Mouse (Mus musculus) forebrain, embryonic 11.5 days (tissue): ENCODE data around the gene Sdf2. TPM values are rescaled to one million over a fixed set of nuclear protein-coding genes. Genes with fewer than 3 reads are reported as not detected.
"Not testable (repeated sequence)": the region's sequence is repeated elsewhere in the genome, so short reads cannot be mapped to it uniquely, and the experiment has no call there.

ENCODE experiments used
- ATAC-seq: fragments of 200-750 bp; cut with Nextera tagmentation; replicated peaks from 2 replicates; pipeline ENCODE4 v1.8.0; 2017; ENCODE audit warnings: moderate TSS enrichment; ENCODE audit not compliant: low FRiP score
- DNase-seq: peaks from one replicate; pipeline ENCODE4 v3.0.0-alpha.2; 2017; ENCODE audit warnings: low spot score
- H3K27ac ChIP-seq: fragments of 300-500 bp; sonication (generic); 2 replicates; pipeline ENCODE4 v1.5.1; 2014; ENCODE audit warnings: low read depth, low read length
- H3K27me3 ChIP-seq: fragments of 300-500 bp; sonication (generic); 2 replicates; pipeline ENCODE4 v1.6.1; 2014; ENCODE audit warnings: mild to moderate bottlenecking, low read length, mixed read lengths; ENCODE audit not compliant: control insufficient read depth, insufficient read depth
- H3K36me3 ChIP-seq: fragments of 300-500 bp; sonication (generic); 2 replicates; pipeline ENCODE4 v1.6.1; 2014; ENCODE audit warnings: mild to moderate bottlenecking, low read length, moderate library complexity, mixed read lengths; ENCODE audit not compliant: control insufficient read depth, insufficient read depth
- H3K4me1 ChIP-seq: fragments of 300-500 bp; sonication (generic); replicated peaks from 2 replicates; pipeline ENCODE4 v1.6.1; 2014; ENCODE audit warnings: low read length, mixed read lengths; ENCODE audit not compliant: control insufficient read depth, insufficient read depth
- H3K4me2 ChIP-seq: fragments of 300-500 bp; sonication (generic); 2 replicates; pipeline ENCODE4 v1.6.1; 2014; ENCODE audit warnings: low read depth, mild to moderate bottlenecking, low read length, moderate library complexity, mixed read lengths; ENCODE audit not compliant: severe bottlenecking
- H3K4me3 ChIP-seq: fragments of 300-500 bp; sonication (generic); 2 replicates; pipeline ENCODE4 v1.5.1; 2014; ENCODE audit warnings: low read depth, low read length
- H3K9ac ChIP-seq: fragments of 300-500 bp; sonication (generic); 2 replicates; pipeline ENCODE4 v1.6.1; 2014; ENCODE audit warnings: low read length
- H3K9me3 ChIP-seq: fragments of 300-500 bp; sonication (generic); 2 replicates; pipeline ENCODE4 v1.6.1; 2016; ENCODE audit warnings: low read length, mixed read lengths; ENCODE audit not compliant: control insufficient read depth
- WGBS: fragments of 180-500 bp; shearing (Covaris S2); extraction: QIAGEN DNeasy Blood & Tissue Kit; methylation state at CpG from one replicate; pipeline ENCODE4 v1.1.7; 2014; 5-methylcytosine and 5-hydroxymethylcytosine counted together
- polyA plus RNA-seq: library from polyadenylated mRNA; unstranded; fragments of >200 nt; fragmentation: Nextera tagmentation; extraction: Ambion mirVana; gene quantifications from 2 replicates; pipeline ENCODE4 v1.2.1, GENCODE M21; 2014

Sdf2 gene
- polyA plus RNA-seq, 1 experiment from 2014 or later, result 41.0 TPM

DNA sequence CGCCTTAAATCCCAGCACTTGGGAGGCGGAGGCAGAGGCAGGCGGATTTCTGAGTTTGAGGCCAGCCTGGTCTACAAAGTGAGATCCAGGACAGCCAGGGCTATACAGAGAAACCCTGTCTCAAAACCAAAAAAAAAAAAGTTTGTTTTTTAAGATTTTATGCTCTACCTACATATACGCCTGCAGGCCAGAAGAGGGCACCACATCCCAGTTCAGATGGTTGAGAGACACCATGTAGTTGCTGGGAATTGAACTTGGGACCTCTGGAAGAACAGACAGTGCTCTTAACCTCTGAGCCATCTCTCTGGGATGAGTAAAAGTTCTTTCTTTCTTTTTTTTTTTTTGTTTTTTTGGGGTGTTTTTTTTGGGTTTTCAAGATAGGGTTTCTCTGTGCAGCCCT, 30.6 kb downstream of the Sdf2 start:
- H3K36me3 ChIP-seq, result peaks cover 34% of the 10 kb centered on the region
- H3K27ac ChIP-seq, H3K9me3 ChIP-seq, ATAC-seq, H3K4me3 ChIP-seq, H3K27me3 ChIP-seq, DNase-seq, H3K4me1 ChIP-seq, H3K9ac ChIP-seq, H3K4me2 ChIP-seq: not testable (repeated sequence)
- 94% methylated on average over 4 of the region's 4 CpGs for WGBS

DNA sequence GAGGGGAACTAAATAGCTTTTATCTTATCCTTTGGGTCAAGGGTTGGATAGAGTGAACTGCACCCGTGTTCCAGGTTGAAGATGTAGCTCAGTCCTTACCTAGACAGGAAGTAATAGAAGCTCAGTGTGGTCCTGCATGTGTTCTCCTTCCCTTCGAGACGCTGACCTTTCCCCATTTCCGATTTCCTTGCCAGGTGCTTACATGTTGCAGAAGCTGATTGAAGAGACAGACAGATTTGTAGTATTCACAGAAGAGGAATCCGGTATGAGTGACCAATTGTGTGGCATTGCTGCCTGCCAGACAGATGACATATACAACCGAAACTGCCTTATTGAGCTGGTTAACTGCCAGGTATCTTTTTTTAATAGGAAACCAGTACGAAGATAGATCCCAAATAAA, 33.3 kb downstream of the Sdf2 start:
- H3K4me1 ChIP-seq, result no peaks in the 10 kb centered on the region
- H3K4me2 ChIP-seq, result no peak overlapping the region
- no peak overlapping the region for H3K27ac ChIP-seq
- H3K9me3 ChIP-seq, result no peaks in the 10 kb centered on the region
- 93% methylated on average over 7 of the region's 7 CpGs for WGBS
- H3K27me3 ChIP-seq, result no peaks in the 10 kb centered on the region
- H3K36me3 ChIP-seq, result peaks cover 18% of the 10 kb centered on the region
- no peak for ATAC-seq
- no peak overlapping the region for H3K9ac ChIP-seq
- no peak overlapping the region for H3K4me3 ChIP-seq
- no peak for DNase-seq

DNA sequence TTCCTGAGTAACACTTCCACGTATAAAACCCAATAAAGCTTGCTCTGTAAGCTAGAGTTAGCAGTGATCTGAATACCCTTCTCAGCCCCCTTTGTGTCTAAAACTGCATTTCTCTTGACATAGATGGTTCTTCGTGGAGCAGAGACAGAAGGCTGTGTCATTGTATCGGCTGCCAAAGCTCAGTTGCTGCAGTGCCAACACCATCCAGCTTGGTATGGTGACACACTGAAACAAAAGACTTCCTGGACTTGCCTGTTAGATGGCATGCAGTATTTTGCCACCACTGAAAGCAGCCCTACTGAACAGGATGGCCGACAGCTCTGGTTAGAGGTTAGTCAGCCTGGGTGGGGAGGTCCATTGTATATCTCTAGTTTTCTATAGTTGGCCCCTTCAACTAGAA, 34.0 kb downstream of the Sdf2 start:
- WGBS, result 93% methylated on average over 4 of the region's 4 CpGs
- H3K36me3 ChIP-seq, result peaks cover 21% of the 10 kb centered on the region
- no peaks in the 10 kb centered on the region for H3K4me1 ChIP-seq
- H3K9me3 ChIP-seq, result no peaks in the 10 kb centered on the region
- no peak overlapping the region for H3K4me3 ChIP-seq
- no peak overlapping the region for H3K9ac ChIP-seq
- H3K4me2 ChIP-seq, result no peak overlapping the region
- no peak overlapping the region for H3K27ac ChIP-seq
- DNase-seq, result no peak
- no peaks in the 10 kb centered on the region for H3K27me3 ChIP-seq
- no peak for ATAC-seq

DNA sequence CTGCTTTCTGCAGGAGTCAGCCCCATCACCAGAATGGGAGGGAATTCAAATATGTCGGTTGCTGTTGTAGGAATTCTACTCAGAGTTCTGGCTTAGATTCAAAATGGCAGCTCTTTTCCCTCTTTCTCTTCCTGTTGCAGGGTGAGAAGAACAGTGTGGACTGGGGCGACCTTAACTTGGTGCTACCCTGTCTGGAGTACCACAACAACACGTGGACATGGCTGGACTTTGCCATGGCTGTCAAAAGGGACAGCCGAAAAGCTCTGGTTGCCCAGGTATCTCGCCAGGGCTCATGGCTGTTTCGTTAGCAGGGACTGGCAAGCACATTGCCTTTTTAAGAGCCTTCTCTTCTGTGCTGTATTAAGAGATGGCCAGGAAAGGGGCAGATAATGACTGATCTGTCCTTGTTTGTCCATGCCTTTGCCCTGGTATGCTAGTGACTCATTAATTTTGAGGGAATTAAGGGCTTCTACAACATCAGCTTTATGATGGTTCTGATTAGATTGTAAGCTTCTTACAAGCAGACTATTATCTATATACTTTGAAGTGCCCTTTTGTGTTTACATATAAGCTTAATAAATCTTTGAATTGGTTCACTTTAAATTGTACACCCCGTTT, 43.7 kb downstream of the Sdf2 start:
- Histone ChIP-seq H3K4me2 (no peak overlapping the region), H3K27me3 (no peaks in the 10 kb centered on the region), H3K9me3 (no peaks in the 10 kb centered on the region), H3K4me1 (no peaks in the 10 kb centered on the region), H3K36me3 (peaks cover 14% of the 10 kb centered on the region; the same call in 1 of the 2 replicates), H3K9ac (no peak overlapping the region), H3K27ac (no peak overlapping the region), H3K4me3 (no peak overlapping the region)
- ATAC-seq (no peak), DNase-seq (no peak)
- WGBS, result 88% methylated on average over 7 of the region's 7 CpGs

DNA sequence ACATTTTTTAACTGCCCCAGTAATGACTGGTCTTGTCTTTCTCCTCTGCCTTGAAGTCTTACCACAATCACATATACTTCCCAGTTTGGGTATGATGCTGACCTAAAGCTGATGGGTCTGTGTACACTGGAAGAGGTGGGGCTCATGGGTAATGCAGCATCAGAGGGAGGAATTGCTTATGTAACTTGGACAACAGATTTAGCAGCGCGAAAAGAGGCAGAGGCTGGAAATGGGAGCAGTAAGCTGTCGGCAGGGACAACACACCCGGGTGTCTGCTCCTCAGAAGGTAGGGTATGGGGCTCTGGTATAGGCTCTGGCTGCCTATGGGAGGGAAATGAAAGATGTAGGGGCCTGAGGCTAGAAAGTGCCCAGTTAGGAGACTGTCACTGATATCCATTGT, 45.1 kb downstream of the Sdf2 start, which contains the start of gene BC030499:
BC030499 (plus strand) TSS at position 188 of the 400 bp plus-strand sequence.
- H3K9ac ChIP-seq, result no peak within 1 kb of the TSS
- no peak within 1 kb of the TSS for H3K4me3 ChIP-seq
- ATAC-seq (no peak), DNase-seq (no peak)
- H3K36me3 ChIP-seq, result peaks cover 12% of the 10 kb centered on the region; the same call in 1 of the 2 replicates
- 96% methylated on average over 4 of the region's 4 CpGs for WGBS
- H3K4me2 ChIP-seq, result no peak within 1 kb of the TSS
- H3K27ac ChIP-seq, result no peak within 1 kb of the TSS
- no peaks in the 10 kb centered on the region for H3K27me3 ChIP-seq
- H3K4me1 ChIP-seq, result no peaks in the 10 kb centered on the region
- no peaks in the 10 kb centered on the region for H3K9me3 ChIP-seq

DNA sequence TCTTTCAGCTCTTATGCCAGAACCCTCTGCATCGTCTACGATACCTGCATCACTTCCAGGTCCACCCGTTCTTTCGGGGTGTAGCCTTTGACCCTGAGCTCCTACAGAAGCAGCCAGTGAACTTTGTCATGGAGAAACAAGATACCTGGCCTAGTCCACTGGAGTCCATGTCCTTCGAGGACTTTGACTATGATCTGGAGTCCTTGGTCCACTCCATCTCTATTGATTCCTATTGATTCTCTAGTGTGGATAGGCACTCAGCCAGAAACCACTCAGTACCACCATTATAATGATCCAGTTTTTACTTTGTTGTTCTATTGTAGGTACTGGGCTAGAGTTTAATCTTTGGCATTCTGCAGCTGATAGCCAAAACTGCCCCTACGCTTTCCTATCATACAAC, 49.0 kb downstream of the Sdf2 start:
- Histone ChIP-seq H3K4me3 (no peak overlapping the region), H3K4me2 (no peak overlapping the region), H3K36me3 (no peaks in the 10 kb centered on the region; the same call in 1 of the 2 replicates), H3K27me3 (no peaks in the 10 kb centered on the region), H3K9ac (no peak overlapping the region), H3K27ac (no peak overlapping the region), H3K4me1 (no peaks in the 10 kb centered on the region), H3K9me3 (no peaks in the 10 kb centered on the region)
- 90% methylated on average over 6 of the region's 6 CpGs for WGBS
- DNase-seq (no peak), ATAC-seq (no peak)

DNA sequence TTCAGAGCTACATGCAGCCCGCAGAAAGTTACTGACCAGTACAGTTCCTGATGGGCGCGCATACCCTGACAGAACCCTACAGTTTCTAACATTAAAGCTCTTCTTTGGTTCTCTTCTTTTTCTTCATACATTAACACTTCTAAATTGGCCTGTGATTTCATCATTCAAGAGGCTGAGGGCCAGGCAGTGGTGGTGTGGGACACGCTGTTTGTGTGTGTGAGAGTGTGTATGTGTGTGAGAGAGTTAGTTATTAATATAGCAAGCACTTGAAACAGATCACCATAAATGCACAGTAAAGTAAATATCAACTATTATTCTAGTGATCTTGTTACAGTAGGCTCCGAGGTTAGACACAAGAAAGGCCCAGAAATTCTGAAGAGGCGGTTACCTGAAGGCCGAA, 55.4 kb downstream of the Sdf2 start:
- H3K4me1 ChIP-seq, result peaks cover 5% of the 10 kb centered on the region

DNA sequence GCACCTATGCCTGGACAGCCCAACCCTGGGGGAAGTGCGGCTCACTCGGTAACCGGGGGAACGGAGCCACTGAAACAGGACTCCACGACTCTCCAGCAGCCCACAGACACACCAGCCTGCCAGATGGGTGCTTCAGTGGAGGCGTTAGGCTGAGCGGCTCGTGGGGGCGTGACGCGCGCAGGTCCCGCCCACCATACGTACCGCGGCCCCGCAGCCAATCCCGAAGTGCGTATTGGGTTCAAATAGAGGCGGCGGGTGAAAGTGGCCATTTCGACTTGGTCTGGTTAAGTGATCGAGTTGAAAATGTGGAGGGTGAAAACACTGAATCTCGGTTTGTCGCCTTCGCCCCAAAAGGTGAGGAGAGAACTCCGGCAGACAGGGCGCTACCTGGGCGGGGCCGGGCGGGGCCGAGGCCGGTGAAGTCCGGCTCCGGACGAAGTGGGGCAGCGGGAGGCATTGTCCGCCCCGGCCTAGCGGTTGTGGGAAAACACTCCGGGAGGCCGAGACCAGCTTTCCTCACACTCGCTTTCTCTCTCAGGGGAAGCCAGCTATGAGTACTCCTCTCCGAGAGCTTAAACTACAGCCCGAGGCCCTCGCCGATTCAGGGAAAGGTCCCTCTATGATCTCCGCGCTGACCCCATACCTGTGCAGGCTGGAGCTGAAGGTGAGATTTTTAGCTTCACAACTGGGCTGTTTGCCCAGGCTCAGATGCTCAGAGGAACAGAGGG, 56.0 kb downstream of the Sdf2 start, which contains the start of gene Spag5:
Spag5 (plus strand) TSS at position 173 of the 728 bp plus-strand sequence.
- H3K27ac ChIP-seq, result peak within 1 kb of the TSS; percentile 37
- ATAC-seq, result peak; percentile 99

More for the DNA sequence above, 55.4 kb downstream of the Sdf2 start:
- no peaks in the 10 kb centered on the region for H3K9me3 ChIP-seq
- H3K27ac ChIP-seq, result no peak overlapping the region; the same call in 1 of the 2 replicates
- H3K4me3 ChIP-seq, result peak overlapping the region; percentile 66
- 74% methylated on average over 7 of the region's 7 CpGs for whole genome bisulfite sequencing
- H3K9ac ChIP-seq, result peak overlapping the region; percentile 74
- no peaks in the 10 kb centered on the region for H3K27me3 ChIP-seq
- peak overlapping the region; percentile 59 for H3K4me2 ChIP-seq
- DNase-seq (no peak), ATAC-seq (peak; percentile 18; the same call in 1 of the 2 replicates)
- peaks cover 5% of the 10 kb centered on the region; the same call in 1 of the 2 replicates for H3K36me3 ChIP-seq

More for the DNA sequence above, 56.0 kb downstream of the Sdf2 start, which contains the start of gene Spag5:
- Histone ChIP-seq H3K4me1 (peaks cover 5% of the 10 kb centered on the region), H3K27me3 (no peaks in the 10 kb centered on the region), H3K36me3 (peaks cover 5% of the 10 kb centered on the region; the same call in 1 of the 2 replicates), H3K9ac (peak within 1 kb of the TSS; percentile 74), H3K4me2 (peak within 1 kb of the TSS; percentile 59), H3K4me3 (peak within 1 kb of the TSS; percentile 66), H3K9me3 (no peaks in the 10 kb centered on the region)
- DNase-seq, result peak; percentile 94
- WGBS, result under 1% methylated on average over 49 of the region's 49 CpGs
